Mouse (Mus musculus): ENCODE data around the gene Zfp13. TPM values are rescaled to one million over a fixed set of nuclear protein-coding genes. Genes with fewer than 3 reads are reported as not detected.

Zfp13 gene
- not detected for polyA plus RNA-seq (2017; shearing (Covaris generic))

DNA sequence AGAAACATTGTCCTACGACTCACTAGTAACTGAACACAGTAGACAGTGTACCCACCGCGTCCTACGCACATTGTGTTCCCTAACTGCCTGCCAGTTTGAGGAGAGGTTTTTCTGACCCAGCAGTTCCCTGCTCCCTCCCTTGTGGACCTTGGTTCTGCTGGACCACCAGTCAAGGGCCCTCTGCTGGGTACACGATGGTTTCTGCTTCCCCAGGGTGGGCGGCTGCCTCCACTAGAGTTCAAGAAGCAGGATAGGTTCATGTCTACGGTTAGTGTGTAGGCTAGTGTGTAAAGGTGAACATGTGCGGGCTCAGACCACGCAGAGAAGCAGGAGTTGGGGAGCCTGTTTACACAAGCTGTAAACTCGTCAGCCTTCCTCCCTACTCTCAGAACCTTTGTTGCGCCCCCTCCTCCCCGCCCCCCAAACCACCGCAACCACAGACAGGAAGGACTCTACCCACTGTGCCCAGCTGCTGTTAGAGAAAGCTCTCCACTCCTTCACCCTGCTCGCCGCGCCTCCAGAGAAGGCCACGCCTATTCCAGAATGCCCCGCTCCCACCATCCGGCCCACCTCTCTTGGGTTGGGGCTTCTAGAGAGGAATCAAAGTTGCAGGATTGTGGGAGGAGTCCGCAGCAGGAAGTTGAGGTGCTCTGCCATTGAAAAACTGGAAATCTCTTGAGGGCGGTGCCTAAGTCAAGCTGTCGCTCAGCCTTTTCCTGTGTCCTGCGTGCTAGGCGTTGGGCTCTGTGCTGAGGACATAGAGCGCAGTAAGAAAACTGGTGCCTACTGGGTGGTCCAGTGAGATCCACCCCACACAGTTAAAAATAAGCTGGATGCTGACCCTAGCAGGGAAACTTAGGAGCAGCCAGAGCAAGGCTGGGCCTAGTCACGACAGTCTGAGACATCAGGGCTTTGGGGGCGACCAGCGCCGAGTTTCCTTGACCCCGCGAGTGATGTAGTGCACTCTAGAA lies at the start of gene Zfp13:
TSS of gene Zfp13 (minus strand) at position 906 of the 971 bp plus-strand sequence.

DNA sequence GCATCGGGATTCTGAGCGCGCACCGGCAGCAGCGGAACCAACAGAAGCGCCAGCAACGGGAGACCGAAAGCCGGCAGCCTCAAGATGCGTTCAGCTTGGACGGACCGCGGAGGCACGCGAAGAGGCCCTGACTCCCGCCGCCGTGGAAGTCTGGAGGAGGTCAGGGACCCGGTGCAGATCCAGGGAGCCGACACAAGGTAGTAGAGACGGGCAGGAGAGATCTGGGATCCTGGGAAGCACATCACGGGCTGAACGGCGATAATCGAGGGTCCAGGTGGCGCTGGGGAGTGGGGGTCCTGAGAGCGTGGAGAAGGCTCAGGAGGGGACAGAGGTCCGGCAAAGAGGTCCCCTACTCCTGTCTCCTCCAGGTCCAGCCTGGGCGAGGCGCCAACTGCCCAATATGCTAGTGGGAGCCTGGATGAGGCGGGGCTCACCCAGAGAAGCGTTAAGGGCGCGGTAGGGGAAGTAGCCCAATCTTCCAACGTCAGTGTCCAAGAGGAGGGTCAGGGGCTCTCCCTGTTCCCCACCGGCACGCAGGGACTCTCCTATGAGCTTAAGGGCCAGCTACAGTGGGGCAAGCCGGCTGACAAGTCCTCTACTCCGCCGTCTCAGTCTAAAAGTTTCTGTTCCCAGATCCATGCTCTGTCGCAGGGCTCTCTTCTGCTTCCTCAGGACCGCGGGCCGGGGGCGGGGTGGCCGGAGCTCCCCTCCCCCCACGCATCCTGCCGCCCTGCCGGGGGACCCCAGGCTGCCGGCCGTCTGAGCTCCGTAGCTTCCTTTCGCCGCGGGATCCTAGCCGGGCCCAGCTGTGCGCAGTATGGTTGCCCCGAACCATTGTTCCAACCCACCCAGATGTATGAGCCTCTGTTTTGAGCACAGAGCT lies 45.6 kb upstream of the Zfp13 start, which contains the start of gene Mmp25:
TSS of gene Mmp25 (minus strand) at position 665 of the 883 bp plus-strand sequence.

DNA sequence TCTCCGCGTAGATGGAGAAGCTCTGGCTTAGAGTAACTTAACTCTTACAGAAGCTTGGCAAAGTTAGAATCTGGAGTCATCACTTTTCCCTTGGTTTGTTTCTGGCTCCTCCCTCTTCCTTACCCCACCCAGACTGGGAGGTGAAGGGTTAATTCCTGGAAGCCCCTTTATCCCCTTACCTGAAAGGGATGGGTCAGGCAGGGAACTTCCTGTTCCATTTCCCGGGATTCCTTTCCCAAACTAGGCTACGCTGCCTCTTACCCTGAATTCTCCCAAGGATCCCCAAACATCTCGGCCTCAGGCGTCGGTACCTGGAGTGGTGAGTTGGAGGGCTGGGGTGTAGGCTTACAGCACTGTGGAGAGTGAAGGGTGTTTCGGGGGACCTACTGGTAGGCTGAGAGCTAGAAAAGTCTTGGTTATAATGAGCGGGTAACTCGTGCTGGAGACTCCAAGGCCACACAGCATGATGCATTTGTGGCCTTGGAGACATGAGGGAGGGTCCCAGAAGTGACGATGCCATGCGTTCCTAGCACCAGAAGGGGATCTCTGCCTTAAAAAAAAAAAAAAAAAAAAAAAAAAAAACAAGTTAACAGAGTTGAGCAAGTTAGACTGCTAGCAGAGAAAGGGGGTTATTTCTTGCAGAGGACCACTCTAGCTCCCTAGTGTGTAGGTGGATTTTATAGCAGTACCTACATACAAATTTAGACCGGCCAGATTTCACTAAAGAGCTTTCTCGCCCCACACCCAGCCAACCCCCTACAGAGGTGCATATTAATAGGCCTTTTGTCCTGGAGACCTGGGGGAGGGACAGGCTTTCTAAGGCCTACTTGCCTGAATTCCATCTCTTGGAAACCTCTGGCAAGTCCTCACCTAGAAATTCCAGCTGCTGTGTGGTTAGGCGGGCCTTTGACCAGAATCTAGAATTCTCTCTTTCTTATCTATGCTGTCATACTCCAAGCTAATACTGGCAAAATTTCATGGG lies 1.6 kb upstream of the Zfp13 start, which contains the start of gene Zscan10:
TSS of gene Zscan10 (plus strand) at position 216 of the 982 bp plus-strand sequence.

DNA sequence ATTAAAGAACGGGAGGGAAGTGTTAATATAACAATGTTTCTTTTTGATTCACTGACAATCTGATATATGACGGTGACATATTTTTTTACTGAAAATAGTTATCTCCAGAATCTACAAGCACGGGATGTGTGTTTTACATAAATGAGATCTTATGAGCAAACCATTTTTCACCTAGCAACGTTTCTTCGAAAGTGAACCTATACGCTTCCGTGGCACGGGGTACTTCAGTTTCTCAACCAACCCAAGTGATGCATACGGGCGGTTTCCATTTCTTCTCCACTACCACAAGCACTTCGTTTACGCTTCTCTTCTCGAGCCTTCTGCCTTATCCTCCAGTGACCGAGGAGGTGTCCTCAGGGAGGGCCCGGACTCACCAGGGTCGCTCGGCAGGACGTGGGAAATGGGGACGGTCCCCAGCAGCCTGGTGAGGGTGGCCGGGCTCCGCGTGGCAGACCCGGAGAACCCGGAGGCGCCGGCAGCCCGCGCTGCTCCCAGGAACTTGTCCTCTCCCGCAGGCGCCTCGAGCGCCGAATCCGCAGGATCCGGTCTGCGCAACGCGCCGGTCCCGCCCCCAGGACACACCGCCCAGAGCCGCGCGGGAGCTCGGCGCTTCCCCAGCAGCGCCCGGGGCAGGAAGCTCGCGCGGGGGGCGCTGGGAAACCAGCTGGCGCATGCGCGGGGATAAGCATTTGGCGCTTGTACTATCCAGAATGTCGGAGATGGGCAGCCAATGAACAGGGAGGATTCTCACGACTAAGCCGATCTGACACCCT lies 35.5 kb downstream of the Zfp13 start, which contains the start of gene Zfp213:
TSS of gene Zfp213 (minus strand) at position 644 of the 773 bp plus-strand sequence.

Other genes with a start within 250 kb of the Zfp13 start
- gene Vmn2r116, start 214.9 kb downstream of the Zfp13 start, polyA plus RNA-seq (2017; shearing (Covaris generic)) = 0.06 TPM
- gene Vmn2r117, start 119.8 kb downstream of the Zfp13 start, polyA plus RNA-seq (2017; shearing (Covaris generic)) = not detected
- 21.2 TPM for gene Zfp213, start 35.2 kb downstream of the Zfp13 start, polyA plus RNA-seq (2017; shearing (Covaris generic))
- gene Zscan10, start 1.4 kb upstream of the Zfp13 start, polyA plus RNA-seq (2017; shearing (Covaris generic)) = 1.6 TPM
- not detected for gene Mmp25, start 45.8 kb upstream of the Zfp13 start, polyA plus RNA-seq (2017; shearing (Covaris generic))
- gene Bicdl2, start 61.0 kb upstream of the Zfp13 start, polyA plus RNA-seq (2017; shearing (Covaris generic)) = not detected
- 49.6 TPM for gene Hcfc1r1, start 74.1 kb upstream of the Zfp13 start, polyA plus RNA-seq (2017; shearing (Covaris generic))
- gene Thoc6, start 74.4 kb upstream of the Zfp13 start, polyA plus RNA-seq (2017; shearing (Covaris generic)) = 29.4 TPM
- 9.0 TPM for gene Tnfrsf12a, start 78.0 kb upstream of the Zfp13 start, polyA plus RNA-seq (2017; shearing (Covaris generic))
- gene Cldn6, start 79.8 kb upstream of the Zfp13 start, polyA plus RNA-seq (2017; shearing (Covaris generic)) = not detected
- gene Cldn9, start 84.5 kb upstream of the Zfp13 start, polyA plus RNA-seq (2017; shearing (Covaris generic)) = not detected
- gene 1520401A03Rik, start 123.3 kb upstream of the Zfp13 start, polyA plus RNA-seq (2017; shearing (Covaris generic)) = not detected
- gene Pkmyt1, start 126.8 kb upstream of the Zfp13 start, polyA plus RNA-seq (2017; shearing (Covaris generic)) = 43.8 TPM
- gene Paqr4, start 141.4 kb upstream of the Zfp13 start, polyA plus RNA-seq (2017; shearing (Covaris generic)) = 5.3 TPM
- 3.4 TPM for gene Kremen2, start 146.3 kb upstream of the Zfp13 start, polyA plus RNA-seq (2017; shearing (Covaris generic))
- gene Flywch1, start 172.1 kb upstream of the Zfp13 start, polyA plus RNA-seq (2017; shearing (Covaris generic)) = 45.2 TPM
- 2.8 TPM for gene Flywch2, start 186.6 kb upstream of the Zfp13 start, polyA plus RNA-seq (2017; shearing (Covaris generic))
- gene Srrm2, start 191.0 kb upstream of the Zfp13 start, polyA plus RNA-seq (2017; shearing (Covaris generic)) = 999 TPM
- 592 TPM for gene Elob, start 229.6 kb upstream of the Zfp13 start, polyA plus RNA-seq (2017; shearing (Covaris generic))
- gene Prss33, start 236.6 kb upstream of the Zfp13 start, polyA plus RNA-seq (2017; shearing (Covaris generic)) = 0.18 TPM
- not detected for gene Prss32, start 244.4 kb upstream of the Zfp13 start, polyA plus RNA-seq (2017; shearing (Covaris generic))
- 2.8 TPM for gene Prss41, start 244.7 kb upstream of the Zfp13 start, polyA plus RNA-seq (2017; shearing (Covaris generic))